Mouse (Mus musculus): ENCODE measurements around the gene Il31.

Il31 gene

DNA sequence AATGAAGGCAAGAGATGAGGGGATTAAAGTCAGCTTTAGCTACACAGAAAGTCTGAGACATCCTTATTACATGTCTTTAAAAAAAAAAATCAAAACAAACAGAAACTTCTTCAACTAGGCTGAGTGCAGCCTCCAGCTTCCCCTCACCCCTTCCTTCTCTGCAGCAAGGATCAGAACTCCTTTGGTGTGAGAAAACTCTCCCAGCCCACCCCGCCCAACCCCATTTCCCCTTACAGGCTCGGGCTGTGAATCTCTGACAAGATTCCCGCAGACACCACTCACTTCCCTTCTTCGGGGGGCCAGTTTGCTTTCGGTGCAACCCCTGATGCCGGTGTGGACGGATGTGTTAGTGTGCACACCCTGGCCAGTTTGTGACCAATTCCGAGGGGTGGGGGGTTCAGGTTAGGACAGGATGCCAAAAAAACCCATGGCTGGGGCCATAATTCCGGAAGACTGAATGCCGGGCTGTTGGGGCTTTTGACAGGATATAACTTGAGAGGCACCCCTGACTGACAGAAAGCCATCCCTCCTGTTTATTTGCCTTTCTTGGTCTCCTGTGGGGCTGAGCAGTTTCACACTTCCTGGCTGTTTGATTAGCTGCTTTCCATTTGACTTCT lies 18.4 kb downstream of the Il31 start:
- no peak for DNase-seq

- DNase-seq = no peak
Measured at GRCm38 (mm10) chr5:123464638-123465037, 24.7 kb downstream of the Il31 start.

GRCm38 (mm10) chr5:123461420-123461819 lies 27.9 kb downstream of the Il31 start:
- no peak for DNase-seq

GRCm38 (mm10) chr5:123451886-123452285 lies 37.4 kb downstream of the Il31 start:
- DNase-seq = no peak

DNA sequence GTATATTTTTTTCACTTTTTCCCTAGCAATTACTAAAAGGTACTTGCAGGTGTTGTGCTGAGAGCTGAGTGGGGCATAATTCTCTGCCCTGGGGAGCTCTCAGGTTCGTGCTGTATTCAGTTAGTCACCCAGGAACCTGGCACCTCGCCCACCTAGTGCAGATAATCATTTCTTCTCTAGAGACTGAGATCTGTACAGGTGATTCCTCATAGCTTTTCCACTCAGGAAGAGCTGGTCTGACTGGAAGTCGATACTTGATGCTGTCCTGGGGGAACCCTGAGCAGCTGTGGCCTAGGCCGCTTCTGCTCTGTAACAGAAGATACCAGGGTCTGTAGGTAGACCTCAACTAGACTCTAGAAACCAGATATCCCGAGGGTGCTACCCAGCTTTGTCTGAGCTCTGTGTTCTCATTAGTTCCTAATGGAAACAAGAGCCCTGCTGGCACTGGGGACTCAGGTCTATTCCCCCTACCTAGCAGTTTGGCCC lies 44.4 kb downstream of the Il31 start:
- DNase-seq = no peak

- peak; percentile 77 for DNase-seq
Measured at GRCm38 (mm10) chr5:123444069-123444468, 45.2 kb downstream of the Il31 start.

- DNase-seq = no peak
Measured at GRCm38 (mm10) chr5:123442283-123442682, 47.0 kb downstream of the Il31 start.

GRCm38 (mm10) chr5:123440664-123441063 lies 48.6 kb downstream of the Il31 start:
- DNase-seq = no peak

DNA sequence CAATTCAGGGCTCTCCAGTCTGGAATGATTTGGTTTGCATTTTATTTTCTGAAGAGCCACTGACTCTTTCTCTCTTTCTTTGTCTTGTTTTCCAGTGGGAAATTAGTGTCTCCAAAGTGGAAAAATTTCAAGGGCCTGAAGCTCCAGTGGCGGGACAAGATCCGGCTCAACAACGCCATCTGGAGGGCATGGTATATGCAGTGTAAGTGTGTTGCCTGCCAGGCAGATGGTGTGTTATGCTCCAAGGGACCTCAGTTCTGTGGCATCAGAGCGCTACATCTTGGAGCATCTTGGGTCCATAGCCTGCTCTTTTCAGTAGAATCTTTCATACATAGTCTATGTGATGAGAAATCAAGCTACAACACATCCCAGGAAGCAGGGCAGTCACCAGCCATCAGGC lies 49.3 kb downstream of the Il31 start:
- DNase-seq = peak; percentile 29

- no peak for DNase-seq
Measured at GRCm38 (mm10) chr5:123439312-123439711, 50.0 kb downstream of the Il31 start.

- no peak for DNase-seq
Measured at GRCm38 (mm10) chr5:123438381-123438780, 50.9 kb downstream of the Il31 start.

DNA sequence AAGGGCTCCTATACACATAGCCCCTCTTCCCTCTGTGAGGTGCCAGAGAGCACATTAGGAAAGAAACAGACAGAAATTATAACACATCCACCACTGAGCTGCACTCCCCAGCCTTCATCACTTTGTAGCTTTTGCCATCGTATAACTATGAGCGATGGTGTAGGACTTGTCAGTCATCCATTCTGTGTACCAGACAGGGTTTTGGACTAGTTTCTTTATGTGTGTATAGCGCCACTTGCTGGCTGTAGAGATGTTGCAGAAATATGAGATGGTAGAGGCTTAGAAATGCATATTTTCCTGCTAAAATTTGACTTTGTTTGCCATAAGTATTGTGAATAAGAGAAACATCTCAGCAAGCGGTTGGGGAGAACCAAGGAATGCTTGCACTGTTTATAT lies 52.5 kb downstream of the Il31 start:
- peak; percentile 68 for DNase-seq

- DNase-seq = peak; percentile 61
Measured at GRCm38 (mm10) chr5:123436071-123436779, 53.1 kb downstream of the Il31 start.

DNA sequence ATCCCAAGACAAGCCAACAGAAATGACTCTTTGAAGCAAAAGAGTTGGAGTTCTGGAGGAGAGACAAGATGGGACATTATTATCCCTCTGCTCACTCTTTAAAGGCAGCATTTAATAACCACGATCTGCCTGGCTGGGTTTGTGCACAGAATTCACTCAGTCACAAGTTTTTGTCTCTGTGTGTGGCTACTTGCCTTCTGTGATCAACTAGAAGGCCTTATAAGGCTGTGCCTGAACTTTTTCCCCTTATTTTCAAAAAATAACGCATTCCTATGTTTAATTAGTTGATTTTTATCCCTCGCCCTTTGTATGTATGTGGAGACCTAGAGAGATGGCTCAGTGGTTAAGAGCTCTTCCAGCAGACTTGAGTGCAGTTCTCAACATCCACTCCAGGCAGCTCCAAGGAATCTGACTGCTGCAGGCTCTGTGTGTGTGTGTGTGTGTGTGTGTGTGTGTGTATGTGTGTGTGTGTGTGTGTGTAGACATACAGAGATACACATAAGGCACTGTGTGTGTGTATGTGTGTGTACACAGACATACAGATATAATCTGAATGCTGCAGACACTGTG lies 56.9 kb downstream of the Il31 start:
- no peak for DNase-seq

GRCm38 (mm10) chr5:123431524-123432304 lies 57.6 kb downstream of the Il31 start:
- peak; percentile 82 for DNase-seq
